Mouse (Mus musculus) adrenal gland, postnatal 14 days (tissue): ENCODE data around the gene Magohb. TPM values are rescaled to one million over a fixed set of nuclear protein-coding genes. Genes with fewer than 3 reads are reported as not detected.

Experiments used
- DNase-seq: peaks from one replicate; pipeline ENCODE4 v3.0.0; 2021; ENCODE audit warnings: mixed read lengths
- total RNA-seq: library from RNA; stranded (reverse); gene quantifications from 2 replicates; pipeline ENCODE4 v1.2.3, GENCODE M21; 2021

The Magohb gene
- total RNA-seq, 1 experiment from 2014 or later, result 15.5 TPM

- DNase-seq, result no peak
Measured at GRCm38 (mm10) chr6:131262009-131262408, 31.0 kb downstream of the Magohb start.

GRCm38 (mm10) chr6:131247206-131247605 is 45.8 kb downstream of the Magohb start, which contains the start of gene Klra2:
Gene Klra2, minus strand, starts transcription at chr6:131247362.
- DNase-seq, result no peak

- no peak for DNase-seq
Measured at GRCm38 (mm10) chr6:131245081-131245480, 48.0 kb downstream of the Magohb start.

Other genes with a start within 250 kb of the Magohb start
- 0.86 and 0.93 TPM in 2 replicates for gene Klra2, start 45.9 kb downstream of the Magohb start, total RNA-seq
- 0.23 and 0.63 TPM in 2 replicates for gene Styk1, start 60.4 kb upstream of the Magohb start, total RNA-seq
- 249 and 280 TPM in 2 replicates for gene Ybx3, start 95.2 kb upstream of the Magohb start, total RNA-seq
- gene 5430401F13Rik, start 193.2 kb upstream of the Magohb start, total RNA-seq, result not detected in 2 replicates
- not detected in 2 replicates for gene Gm6619, start 193.2 kb upstream of the Magohb start, total RNA-seq